Mouse (Mus musculus) retina, postnatal 7 days (tissue): ENCODE data around the gene Gm11992.
A peak's percentile ranks its signal among the peaks of the same experiment; 100 is the strongest.

ENCODE experiments used
- DNase-seq: peaks from one replicate; pipeline ENCODE4 v3.0.0-alpha.2; 2012; ENCODE audit warnings: low read depth, low spot score

Gm11992 gene

DNA sequence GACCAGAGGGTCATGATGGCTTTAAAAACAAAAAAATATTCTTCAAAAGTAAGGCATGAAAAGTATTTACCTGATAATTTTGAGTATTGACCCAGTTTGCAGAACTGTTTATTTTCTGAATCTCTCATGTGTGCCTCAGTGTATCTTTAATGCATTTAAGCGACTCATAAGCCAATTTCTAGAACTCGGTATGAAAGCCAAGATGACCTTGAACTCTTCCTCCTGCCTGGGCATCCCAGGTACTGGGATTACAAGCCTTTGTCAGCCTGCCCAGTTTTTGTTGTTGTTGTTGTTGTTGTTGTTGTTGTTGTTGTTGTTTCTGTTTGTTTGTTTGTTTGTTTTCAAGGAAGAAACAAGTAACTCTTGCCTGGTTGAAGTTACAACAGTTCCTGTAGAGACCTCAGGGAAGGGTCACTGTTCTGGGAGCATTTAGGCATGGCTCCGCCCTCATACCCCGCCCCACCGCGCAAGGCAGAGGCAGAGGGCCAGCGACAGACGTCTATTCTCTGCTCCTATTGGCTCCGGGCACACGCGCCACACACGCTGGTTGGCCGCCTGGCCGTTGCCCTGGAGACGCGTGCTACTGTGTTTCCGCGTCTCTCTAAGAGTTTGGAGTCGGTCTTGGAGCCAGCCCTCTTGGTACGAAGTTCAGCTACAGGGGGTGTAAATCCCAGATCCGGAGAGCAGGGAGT lies at the start of gene Gm11992:
Gene Gm11992, plus strand, starts transcription at position 584 of the 692 bp plus-strand sequence.
- DNase-seq, result peak; percentile 72

DNA sequence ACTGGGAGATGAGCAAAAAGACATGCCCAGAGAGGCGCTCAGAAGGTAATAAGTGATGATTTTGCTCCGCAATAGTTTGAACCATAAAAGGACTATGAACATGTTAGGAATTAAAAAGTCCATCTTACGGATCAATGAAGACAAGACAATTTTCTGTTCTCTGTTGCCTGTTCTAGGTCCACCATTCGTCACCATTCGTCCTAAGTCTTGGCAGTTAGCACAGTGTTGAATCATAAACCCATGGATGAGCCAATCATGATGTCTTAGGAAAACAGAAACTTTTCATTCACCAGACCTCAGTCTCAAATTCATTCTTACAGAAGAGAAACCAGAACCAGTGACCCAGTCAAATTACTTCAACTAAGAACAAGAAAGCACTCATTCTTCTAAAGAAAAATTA lies 39.6 kb upstream of the Gm11992 start:
- DNase-seq, result no peak

DNA sequence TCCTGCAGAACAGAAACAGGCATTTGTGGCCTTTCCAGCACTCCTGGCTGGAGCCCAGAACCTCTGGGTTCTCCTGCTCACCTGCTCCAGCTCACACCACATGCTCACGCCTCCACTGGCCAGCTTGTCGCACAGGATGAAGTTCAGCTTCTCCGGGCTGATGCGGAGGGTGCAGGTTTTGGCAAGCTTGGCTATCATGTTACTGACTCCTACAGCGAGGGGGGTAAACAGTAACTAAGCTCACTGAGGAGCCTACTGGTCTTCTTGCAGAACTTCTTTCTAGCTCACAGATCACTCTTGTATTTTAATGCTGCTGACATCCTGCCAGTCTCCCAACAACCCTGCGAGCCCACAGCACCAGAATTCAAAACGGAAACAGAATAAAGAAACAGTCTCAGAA lies 38.0 kb upstream of the Gm11992 start:
- peak; percentile 11 for DNase-seq

GRCm38 (mm10) chr11:9010853-9011339 lies 37.5 kb upstream of the Gm11992 start, which contains the start of gene Hus1:
Gene Hus1, minus strand, starts transcription at chr11:9011191.
- DNase-seq, result peak; percentile 77

DNA sequence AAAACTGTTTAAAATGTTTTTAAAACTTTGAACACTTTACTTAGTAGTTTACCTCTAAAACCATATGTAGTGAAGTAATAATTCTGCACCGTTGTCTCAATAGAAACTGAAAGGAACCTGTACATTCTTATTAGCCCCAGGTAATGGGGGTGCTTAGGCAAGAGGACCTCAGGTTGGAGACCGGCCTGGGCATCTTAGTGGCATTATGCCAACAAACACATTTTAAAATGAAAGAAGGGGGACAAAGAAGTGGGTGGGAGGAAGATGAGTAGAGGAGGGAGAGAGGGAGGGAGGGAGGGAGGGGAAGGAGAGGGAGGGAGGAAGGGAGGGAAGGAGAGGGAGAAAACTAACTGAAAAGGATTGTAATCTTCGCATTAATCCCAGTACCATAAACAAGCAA lies 37.0 kb upstream of the Gm11992 start:
- DNase-seq, result no peak

DNA sequence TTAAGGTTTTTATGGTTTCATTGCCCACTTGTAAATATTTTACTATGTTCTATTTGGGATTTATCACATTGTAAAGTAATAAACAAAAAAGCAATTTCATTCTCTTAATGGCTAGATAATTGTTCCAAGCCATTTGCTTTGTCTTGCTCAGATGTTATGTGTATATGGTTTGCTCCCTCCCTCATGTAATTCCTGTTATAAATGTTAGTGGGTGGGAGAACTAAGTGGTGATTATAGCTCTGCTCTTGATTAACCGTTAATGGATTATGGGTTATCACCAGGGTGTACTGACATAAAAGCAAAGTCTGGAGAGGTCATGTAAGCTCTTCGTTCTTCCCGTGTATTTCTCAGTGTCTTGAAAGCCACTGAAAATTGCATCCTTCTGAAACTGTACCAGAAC lies 33.7 kb upstream of the Gm11992 start:
- no peak for DNase-seq

DNA sequence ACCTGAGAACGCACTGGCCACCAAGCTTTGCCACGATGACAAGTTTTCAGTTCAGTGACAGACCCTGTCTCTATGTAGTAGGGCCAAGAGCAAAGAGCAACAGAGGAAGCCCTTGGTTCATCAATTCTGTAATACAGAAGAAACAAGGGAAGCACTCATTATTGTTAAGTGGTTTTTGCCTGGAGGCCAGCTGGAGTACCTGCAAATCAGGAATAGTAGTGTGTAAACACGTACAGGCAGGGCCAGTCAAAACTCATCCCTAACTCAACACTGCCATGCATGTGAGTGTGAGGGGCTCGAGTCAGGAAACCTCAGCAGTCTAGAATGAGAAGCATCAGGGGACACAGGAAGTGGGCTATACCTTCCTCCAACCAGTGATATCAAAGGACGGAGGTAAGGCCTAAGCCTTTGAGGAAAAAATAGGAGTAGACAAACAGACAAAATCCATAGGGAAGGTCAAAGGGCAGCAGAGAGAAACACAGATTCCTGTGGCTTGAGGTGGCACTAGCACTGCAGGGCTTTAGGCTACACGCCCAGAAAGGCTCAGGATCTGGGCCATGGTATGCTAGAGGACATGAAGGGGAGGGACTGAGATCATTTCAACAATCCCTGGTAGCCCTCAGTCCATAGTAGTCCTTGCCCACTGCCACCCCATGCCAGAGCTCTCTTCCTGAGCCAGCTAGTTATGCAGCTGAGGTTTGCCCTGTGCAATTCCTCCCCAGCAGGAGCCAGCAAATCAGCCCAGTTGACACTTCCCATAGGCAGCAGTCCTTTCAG lies 29.7 kb upstream of the Gm11992 start:
- DNase-seq, result no peak

- DNase-seq, result no peak
These were observed 28.2 kb upstream of the Gm11992 start for GRCm38 (mm10) chr11:9020207-9020606.

GRCm38 (mm10) chr11:9024782-9025181 lies 23.6 kb upstream of the Gm11992 start:
- DNase-seq, result no peak

DNA sequence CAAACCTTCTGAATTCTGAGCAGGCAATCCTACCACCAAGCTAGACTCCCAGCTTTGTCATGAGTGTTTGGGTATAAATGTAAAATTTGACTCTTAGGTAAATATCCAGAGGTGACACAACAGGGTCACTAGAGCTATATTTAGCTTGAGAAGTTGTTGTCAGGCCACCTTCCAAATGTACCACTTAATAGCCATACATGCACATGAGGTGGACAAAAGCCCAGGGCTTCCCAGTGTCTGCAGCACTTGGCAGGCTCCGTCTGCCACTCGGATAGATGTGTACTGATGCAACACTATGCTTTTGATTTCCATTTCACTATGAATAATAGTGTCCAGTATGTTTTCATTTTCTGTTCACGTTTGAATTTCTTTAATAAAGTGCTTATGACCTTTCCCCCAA lies 23.2 kb upstream of the Gm11992 start:
- no peak for DNase-seq

- DNase-seq, result no peak
These were observed 16.9 kb upstream of the Gm11992 start for GRCm38 (mm10) chr11:9031530-9031929.

DNA sequence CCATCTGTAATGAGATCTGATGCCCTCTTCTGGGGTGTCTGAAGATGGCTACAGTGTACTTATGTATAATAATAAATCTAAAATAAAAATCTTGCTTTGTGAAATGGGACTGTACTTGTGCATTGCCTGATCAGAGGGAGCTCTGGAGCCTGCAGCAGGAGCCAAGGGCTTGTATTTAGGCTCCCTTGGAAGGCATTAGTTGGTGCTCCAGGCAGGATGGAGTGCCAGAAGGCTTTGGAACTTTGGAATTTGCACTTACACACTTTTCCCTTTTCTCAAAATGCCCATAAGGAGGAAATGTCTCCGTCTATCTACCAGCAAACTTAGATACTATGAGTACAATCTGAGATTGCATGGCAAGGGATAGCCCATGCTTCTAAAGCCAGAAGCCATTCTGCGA lies 1.8 kb upstream of the Gm11992 start:
- DNase-seq, result no peak

DNA sequence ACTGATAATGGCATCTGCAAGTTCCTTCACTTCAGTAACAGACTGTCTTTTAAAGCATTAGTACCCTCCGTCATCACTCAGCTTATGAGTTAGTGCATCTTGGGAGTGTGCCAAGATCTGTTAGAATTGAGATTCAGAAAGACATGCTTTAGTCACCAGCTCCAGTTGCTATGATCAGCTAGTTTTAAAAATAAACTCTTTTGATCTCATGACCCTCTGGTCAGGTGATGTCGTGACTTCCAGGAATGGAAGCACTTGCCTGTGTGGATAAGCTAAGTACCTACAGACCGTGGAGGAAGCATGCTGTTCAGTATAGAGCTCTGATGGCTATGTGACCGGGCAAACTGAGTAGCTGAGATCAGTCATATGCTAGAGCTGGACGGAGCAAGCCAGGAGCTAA lies 1.4 kb upstream of the Gm11992 start:
- no peak for DNase-seq

DNA sequence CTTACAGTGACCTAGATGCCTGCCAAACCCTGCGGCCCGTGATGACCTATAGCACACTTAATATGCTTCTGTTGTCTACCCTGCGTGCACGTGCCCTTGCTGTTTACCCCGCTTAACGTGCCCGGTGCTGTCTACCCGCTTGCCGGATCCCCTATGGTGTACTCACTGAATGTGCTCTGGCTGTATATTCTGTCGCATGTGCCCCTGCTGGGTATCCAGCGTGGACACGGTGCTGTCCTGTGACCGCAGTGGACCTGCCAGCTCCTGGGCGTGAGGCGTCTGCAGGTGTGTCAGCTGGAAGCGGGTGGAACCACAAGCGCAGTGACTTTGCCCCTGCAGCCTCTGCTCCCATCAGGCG lies 288 bp downstream of the Gm11992 start, which contains the start of gene Sun3:
Gene Sun3, minus strand, starts transcription at position 289 of the 358 bp plus-strand sequence.
- DNase-seq, result no peak

DNA sequence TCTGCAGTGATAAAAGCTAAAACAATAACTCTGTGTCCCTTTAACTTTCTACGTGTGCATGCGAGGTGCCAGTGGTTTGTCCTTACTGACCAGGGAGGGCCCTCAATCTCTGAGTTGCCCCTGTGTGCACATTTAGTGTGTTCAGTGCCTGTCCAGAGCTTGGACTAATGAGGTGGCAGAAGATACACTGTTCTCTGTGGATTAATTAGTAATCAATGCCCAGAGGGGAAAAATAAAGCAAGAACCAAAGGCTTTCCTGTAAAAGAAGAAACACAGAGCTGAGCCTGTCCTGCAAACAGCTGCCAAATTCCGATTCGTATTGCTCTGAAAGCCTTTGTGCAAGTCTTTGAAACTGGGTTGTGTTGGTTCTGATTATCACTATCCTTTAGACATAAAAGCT lies 1.8 kb downstream of the Gm11992 start:
- no peak for DNase-seq

GRCm38 (mm10) chr11:9051895-9052294 lies 3.5 kb downstream of the Gm11992 start:
- no peak for DNase-seq

DNA sequence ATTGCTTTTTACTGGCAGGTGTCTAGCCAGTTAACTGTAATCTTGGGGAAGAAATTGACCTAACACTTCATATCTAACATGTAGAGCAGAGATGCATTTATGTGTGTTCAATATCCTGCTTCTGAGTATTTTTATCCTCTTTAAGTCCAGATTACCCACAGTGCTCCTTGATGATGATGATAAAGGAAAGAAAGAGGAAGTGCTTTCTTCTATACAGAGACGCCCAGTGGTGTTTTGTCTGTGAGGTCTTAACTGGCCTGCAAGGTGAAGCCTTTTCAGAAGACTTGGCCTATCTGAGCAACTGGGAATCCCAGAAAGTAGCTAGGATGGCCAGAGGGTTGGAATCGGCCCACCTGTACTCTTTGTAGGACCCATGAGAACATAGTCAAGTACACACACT lies 8.5 kb downstream of the Gm11992 start:
- DNase-seq, result no peak

- DNase-seq, result no peak
These were observed 9.3 kb downstream of the Gm11992 start for GRCm38 (mm10) chr11:9057711-9058110.

- DNase-seq, result no peak
These were observed 11.6 kb downstream of the Gm11992 start for GRCm38 (mm10) chr11:9060029-9060428.

DNA sequence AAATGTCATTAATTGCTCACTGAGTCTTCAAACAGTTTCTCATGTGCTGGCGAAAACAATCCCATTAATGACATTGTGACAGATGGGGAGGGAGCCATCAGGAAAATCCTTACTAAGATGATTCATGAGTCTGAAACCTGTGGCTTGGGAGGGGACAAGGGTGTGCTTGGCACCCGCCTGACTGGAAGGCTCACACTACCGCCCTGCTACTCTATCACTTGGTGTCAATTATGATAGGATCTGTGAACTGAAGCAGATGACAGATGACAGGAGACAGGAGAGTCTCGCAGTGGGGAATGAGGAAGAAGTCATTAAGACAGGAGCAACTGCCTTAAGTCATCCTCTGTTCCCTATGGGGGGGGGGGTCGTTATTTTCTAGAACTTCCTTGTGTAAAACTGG lies 12.1 kb downstream of the Gm11992 start:
- no peak for DNase-seq

- no peak for DNase-seq
These were observed 28.1 kb downstream of the Gm11992 start for GRCm38 (mm10) chr11:9076444-9076843.

- DNase-seq, result no peak
These were observed 64.8 kb downstream of the Gm11992 start for GRCm38 (mm10) chr11:9113189-9113588.
